Mouse (Mus musculus) left cerebral cortex, postnatal 14 days (tissue): ENCODE results near the gene Edil3. TPM values are rescaled to one million over a fixed set of nuclear protein-coding genes. Genes with fewer than 3 reads are reported as not detected.
A peak's percentile ranks its signal among the peaks of the same experiment; 100 is the strongest.

Experiments used
- DNase-seq, 2 experiments: peaks; one replicate each; pipeline ENCODE4 v3.0.0; 2021 to 2022; ENCODE audit warnings: low spot score in 2 of 2, mixed read lengths in 1 of 2
- intact Hi-C: fragments of 180-260 bp; cut with DNase I; formaldehyde crosslinking; loops from one replicate; pipeline ENCODE4 v1.15.1; 2025
- long read RNA-seq, 2 experiments: library from polyadenylated mRNA; stranded (forward); transcript quantifications; one replicate each; pipeline ENCODE4 v2.0.0; 2021
- total RNA-seq, 2 experiments: library from RNA; stranded (reverse); gene quantifications; 2 replicates each; pipeline ENCODE4 v1.2.3; 2021

The Edil3 gene
- total RNA-seq: 10 to 100 TPM; 74.6 to 77.9 TPM
- long read RNA-seq, experiment 1, full-length matches to known transcripts: 85 of 94 reads
- long read RNA-seq, experiment 1, partial matches to known transcripts: 4 of 94 reads
- long read RNA-seq, experiment 1, other reads (novel, unspliced or antisense): 5 of 94 reads
- long read RNA-seq, experiment 2, full-length matches to known transcripts: 57 of 64 reads
- long read RNA-seq, experiment 2, partial matches to known transcripts: 1 of 64 reads
- long read RNA-seq, experiment 2, other reads (novel, unspliced or antisense): 6 of 64 reads

- intact Hi-C loops: loop anchor here (5.0 kb wide), 1 partner anchor 516 kb away; no protein-coding TSS in a partner anchor
- DNase-seq: peak; percentile 33 to 55
These were observed at the start of gene Edil3 for GRCm38 (mm10) chr13:88821440-88822331. Gene Edil3 (plus strand): TSS chr13:88821472.

- DNase-seq: no peak
- intact Hi-C loops: no loop called here
These were observed 22.1 kb upstream of the Edil3 start for GRCm38 (mm10) chr13:88799186-88799585.

GRCm38 (mm10) chr13:88801006-88801405 is 20.3 kb upstream of the Edil3 start:
- intact Hi-C loops: no loop called here
- DNase-seq: no peak

- intact Hi-C loops: no loop called here
These were observed 15.4 kb upstream of the Edil3 start for GRCm38 (mm10) chr13:88805838-88806237.

GRCm38 (mm10) chr13:88806269-88806668 is 15.0 kb upstream of the Edil3 start:
- intact Hi-C loops: no loop called here
- DNase-seq: no peak

More at GRCm38 (mm10) chr13:88805838-88806237, 15.4 kb upstream of the Edil3 start:
- DNase-seq: no peak

- intact Hi-C loops: no loop called here
- no peak for DNase-seq
These were observed 11.2 kb upstream of the Edil3 start for GRCm38 (mm10) chr13:88810097-88810496.

- intact Hi-C loops: loop anchor here (5.0 kb wide), 1 partner anchor 517 kb away; no protein-coding TSS in a partner anchor
- no peak for DNase-seq
These were observed 475 bp upstream of the Edil3 start for GRCm38 (mm10) chr13:88820686-88821308.

- intact Hi-C loops: loop anchor here (5.0 kb wide), 1 partner anchor 515 kb away; no protein-coding TSS in a partner anchor
- peak in 1 of 2 experiments; percentile 5 for DNase-seq
These were observed 1.1 kb downstream of the Edil3 start for GRCm38 (mm10) chr13:88822332-88822895.

GRCm38 (mm10) chr13:88822976-88823521 is 1.8 kb downstream of the Edil3 start:
- intact Hi-C loops: loop anchor here (5.0 kb wide), 1 partner anchor 514 kb away; no protein-coding TSS in a partner anchor
- peak; percentile 4 to 19 for DNase-seq

GRCm38 (mm10) chr13:88823522-88824419 is 2.5 kb downstream of the Edil3 start:
- peak; percentile 62 to 79 for DNase-seq
- intact Hi-C loops: loop anchor here (2.0 to 5.0 kb wide), 2 partner anchors 514 to 715 kb away; partner anchors contain the start of gene Hapln1

- peak in 1 of 2 experiments; percentile 27 for DNase-seq
- intact Hi-C loops: loop anchor here (2.0 to 5.0 kb wide), 2 partner anchors 513 to 714 kb away; partner anchors contain the start of gene Hapln1
These were observed 3.2 kb downstream of the Edil3 start for GRCm38 (mm10) chr13:88824441-88824840.

- no peak for DNase-seq
- intact Hi-C loops: no loop called here
These were observed 7.1 kb downstream of the Edil3 start for GRCm38 (mm10) chr13:88828362-88828761.

GRCm38 (mm10) chr13:88833732-88834131 is 12.5 kb downstream of the Edil3 start:
- no peak for DNase-seq
- intact Hi-C loops: no loop called here

- DNase-seq: no peak
These were observed 28.5 kb downstream of the Edil3 start for GRCm38 (mm10) chr13:88849739-88850138.

GRCm38 (mm10) chr13:88879960-88880359 is 58.7 kb downstream of the Edil3 start:
- intact Hi-C loops: no loop called here
- no peak for DNase-seq

More at GRCm38 (mm10) chr13:88849739-88850138, 28.5 kb downstream of the Edil3 start:
- intact Hi-C loops: no loop called here

- no peak for DNase-seq
- intact Hi-C loops: no loop called here
These were observed 69.5 kb downstream of the Edil3 start for GRCm38 (mm10) chr13:88890728-88891127.

GRCm38 (mm10) chr13:88900046-88900445 is 78.8 kb downstream of the Edil3 start:
- intact Hi-C loops: no loop called here
- DNase-seq: no peak

GRCm38 (mm10) chr13:88907405-88907804 is 86.1 kb downstream of the Edil3 start:
- intact Hi-C loops: no loop called here
- no peak for DNase-seq
